Mouse (Mus musculus) neural tube, embryonic 13.5 days (tissue): ENCODE results near the gene Frmd4b. TPM values are rescaled to one million over a fixed set of nuclear protein-coding genes. Genes with fewer than 3 reads are reported as not detected.

ENCODE experiments used
- ATAC-seq: fragments of 200-750 bp; cut with Nextera tagmentation; 2 replicates; pipeline ENCODE4 v1.8.0; 2017; ENCODE audit warnings: low read depth, mild to moderate bottlenecking, moderate TSS enrichment, moderate library complexity
- H3K27ac ChIP-seq: fragments of 300-500 bp; sonication (generic); replicated peaks from 2 replicates; pipeline ENCODE4 v1.5.1; 2015; ENCODE audit warnings: moderate library complexity, mild to moderate bottlenecking, inconsistent platforms
- H3K27me3 ChIP-seq: fragments of 300-500 bp; sonication (generic); 2 replicates; pipeline ENCODE4 v1.6.1; 2015; ENCODE audit warnings: mild to moderate bottlenecking, inconsistent platforms
- H3K36me3 ChIP-seq: fragments of 300-500 bp; sonication (generic); 2 replicates; pipeline ENCODE4 v1.6.1; 2015; ENCODE audit warnings: mild to moderate bottlenecking, inconsistent platforms
- H3K4me1 ChIP-seq: fragments of 300-500 bp; sonication (generic); replicated peaks from 2 replicates; pipeline ENCODE4 v1.6.1; 2015; ENCODE audit warnings: inconsistent platforms
- H3K4me2 ChIP-seq: fragments of 300-500 bp; sonication (generic); 2 replicates; pipeline ENCODE4 v1.6.1; 2015; ENCODE audit warnings: inconsistent platforms, mild to moderate bottlenecking, moderate library complexity
- H3K4me3 ChIP-seq: fragments of 300-500 bp; sonication (generic); 2 replicates; pipeline ENCODE4 v1.5.1; 2015; ENCODE audit warnings: mild to moderate bottlenecking, inconsistent platforms
- H3K9ac ChIP-seq: fragments of 300-500 bp; sonication (generic); 2 replicates; pipeline ENCODE4 v1.6.1; 2015; ENCODE audit warnings: moderate library complexity, mild to moderate bottlenecking, inconsistent platforms
- H3K9me3 ChIP-seq: fragments of 300-500 bp; sonication (generic); 2 replicates; pipeline ENCODE4 v1.6.1; 2016; ENCODE audit warnings: inconsistent platforms
- WGBS: fragments of 180-500 bp; shearing (Covaris S2); methylation state at CpG from one replicate; pipeline ENCODE4 v1.1.7; 2015; 5-methylcytosine and 5-hydroxymethylcytosine counted together
- polyA plus RNA-seq: library from polyadenylated mRNA; unstranded; fragments of >200 nt; fragmentation: Nextera tagmentation; extraction: Ambion mirVana; gene quantifications from 2 replicates; pipeline ENCODE4 v1.2.1, GENCODE M21; 2015

Gene Frmd4b
- polyA plus RNA-seq, 1 experiment from 2014 or later = 30.9 TPM

GRCm38 (mm10) chr6:97488280-97488679 is 129.1 kb downstream of the Frmd4b start:
- Histone ChIP-seq H3K9me3 (no peaks in the 10 kb centered on the region), H3K27ac (no peak overlapping the region), H3K4me1 (peaks cover 43% of the 10 kb centered on the region), H3K36me3 (no peaks in the 10 kb centered on the region), H3K9ac (peak overlapping the region; percentile 73; the same call in 1 of the 2 replicates), H3K27me3 (0 out of 2 replicates have a peak, but pooled peaks cover 4% of the 10 kb centered on the region), H3K4me3 (0 out of 2 replicates have a peak overlapping the region, but pooled peaks have one; percentile 48), H3K4me2 (peak overlapping the region; percentile 96)
- WGBS = 21% methylated on average over 8 of the region's 8 CpGs
- ATAC-seq = no peak

GRCm38 (mm10) chr6:97487535-97488081 is 129.7 kb downstream of the Frmd4b start:
- H3K9me3 ChIP-seq = no peaks in the 10 kb centered on the region
- peak overlapping the region; percentile 48 for H3K4me3 ChIP-seq
- no peak overlapping the region for H3K27ac ChIP-seq
- WGBS = 2% methylated on average over 40 of the region's 40 CpGs
- no peaks in the 10 kb centered on the region for H3K36me3 ChIP-seq
- ATAC-seq = peak; percentile 77
- H3K4me1 ChIP-seq = peaks cover 43% of the 10 kb centered on the region
- H3K27me3 ChIP-seq = 0 out of 2 replicates have a peak, but pooled peaks cover 4% of the 10 kb centered on the region
- peak overlapping the region; percentile 73 for H3K9ac ChIP-seq
- peak overlapping the region; percentile 96 for H3K4me2 ChIP-seq

- ATAC-seq = no peak
- Histone ChIP-seq H3K27ac (no peak overlapping the region), H3K9me3 (no peaks in the 10 kb centered on the region), H3K4me3 (peak overlapping the region; percentile 48), H3K4me1 (peaks cover 43% of the 10 kb centered on the region), H3K27me3 (0 out of 2 replicates have a peak, but pooled peaks cover 4% of the 10 kb centered on the region), H3K9ac (peak overlapping the region; percentile 73; the same call in 1 of the 2 replicates), H3K4me2 (peak overlapping the region; percentile 96), H3K36me3 (no peaks in the 10 kb centered on the region)
- WGBS = 26% methylated on average over 11 of the region's 11 CpGs
Observed at GRCm38 (mm10) chr6:97486813-97487361, 130.5 kb downstream of the Frmd4b start.

GRCm38 (mm10) chr6:97485886-97486386 is 131.4 kb downstream of the Frmd4b start:
- H3K27ac ChIP-seq = no peak overlapping the region

GRCm38 (mm10) chr6:97481912-97482311 is 135.4 kb downstream of the Frmd4b start:
- Histone ChIP-seq H3K27me3 (no peaks in the 10 kb centered on the region), H3K27ac (no peak overlapping the region), H3K9me3 (no peaks in the 10 kb centered on the region), H3K4me2 (no peak overlapping the region), H3K4me1 (peaks cover 31% of the 10 kb centered on the region), H3K36me3 (no peaks in the 10 kb centered on the region), H3K4me3 (no peak overlapping the region), H3K9ac (no peak overlapping the region)
- WGBS = 82% methylated on average over 6 of the region's 6 CpGs
- ATAC-seq = no peak

More at GRCm38 (mm10) chr6:97485886-97486386, 131.4 kb downstream of the Frmd4b start:
- 0 out of 2 replicates have a peak, but pooled peaks cover 4% of the 10 kb centered on the region for H3K27me3 ChIP-seq
- no peak overlapping the region for H3K4me3 ChIP-seq
- 0 out of 2 replicates have a peak overlapping the region, but pooled peaks have one; percentile 96 for H3K4me2 ChIP-seq
- no peak for ATAC-seq
- WGBS = 37% methylated on average over 11 of the region's 11 CpGs
- H3K4me1 ChIP-seq = peaks cover 43% of the 10 kb centered on the region
- 0 out of 2 replicates have a peak overlapping the region, but pooled peaks have one; percentile 2 for H3K9ac ChIP-seq
- H3K9me3 ChIP-seq = no peaks in the 10 kb centered on the region
- H3K36me3 ChIP-seq = no peaks in the 10 kb centered on the region

- no peak overlapping the region for H3K27ac ChIP-seq
Observed at GRCm38 (mm10) chr6:97478981-97479860, 138.1 kb downstream of the Frmd4b start.

GRCm38 (mm10) chr6:97473672-97474071 is 143.7 kb downstream of the Frmd4b start:
- ATAC-seq = no peak
- Histone ChIP-seq H3K9ac (no peak overlapping the region), H3K4me3 (no peak overlapping the region), H3K4me1 (no peaks in the 10 kb centered on the region; the same call in 1 of the 2 replicates), H3K4me2 (no peak overlapping the region), H3K36me3 (no peaks in the 10 kb centered on the region), H3K27ac (no peak overlapping the region), H3K9me3 (no peaks in the 10 kb centered on the region), H3K27me3 (no peaks in the 10 kb centered on the region)
- 98% methylated on average over 4 of the region's 4 CpGs for WGBS

More at GRCm38 (mm10) chr6:97478981-97479860, 138.1 kb downstream of the Frmd4b start:
- H3K9me3 ChIP-seq = no peaks in the 10 kb centered on the region
- no peak for ATAC-seq
- WGBS = 39% methylated on average over 19 of the region's 19 CpGs
- H3K4me3 ChIP-seq = no peak overlapping the region
- no peaks in the 10 kb centered on the region for H3K36me3 ChIP-seq
- H3K9ac ChIP-seq = no peak overlapping the region
- peaks cover 10% of the 10 kb centered on the region for H3K4me1 ChIP-seq
- H3K27me3 ChIP-seq = no peaks in the 10 kb centered on the region
- H3K4me2 ChIP-seq = no peak overlapping the region

GRCm38 (mm10) chr6:97472873-97473550 is 144.3 kb downstream of the Frmd4b start:
- Histone ChIP-seq H3K27me3 (no peaks in the 10 kb centered on the region), H3K36me3 (no peaks in the 10 kb centered on the region), H3K9me3 (no peaks in the 10 kb centered on the region), H3K4me2 (no peak overlapping the region), H3K27ac (no peak overlapping the region), H3K4me1 (no peaks in the 10 kb centered on the region; the same call in 1 of the 2 replicates), H3K4me3 (no peak overlapping the region), H3K9ac (no peak overlapping the region)
- no peak for ATAC-seq
- WGBS = 87% methylated on average over 4 of the region's 4 CpGs

GRCm38 (mm10) chr6:97463898-97464524 is 153.3 kb downstream of the Frmd4b start:
- Histone ChIP-seq H3K9me3 (no peaks in the 10 kb centered on the region), H3K4me1 (peaks cover 4% of the 10 kb centered on the region; the same call in 1 of the 2 replicates), H3K4me3 (no peak overlapping the region), H3K9ac (no peak overlapping the region), H3K27ac (no peak overlapping the region; the same call in 1 of the 2 replicates), H3K27me3 (no peaks in the 10 kb centered on the region), H3K36me3 (no peaks in the 10 kb centered on the region), H3K4me2 (no peak overlapping the region)
- WGBS = 64% methylated on average over 17 of the region's 17 CpGs
- no peak for ATAC-seq

GRCm38 (mm10) chr6:97462421-97462820 is 154.9 kb downstream of the Frmd4b start:
- no peak overlapping the region for H3K27ac ChIP-seq
- no peak overlapping the region for H3K4me3 ChIP-seq
- no peak overlapping the region for H3K9ac ChIP-seq
- no peak for ATAC-seq
- no peak overlapping the region for H3K4me2 ChIP-seq
- H3K27me3 ChIP-seq = no peaks in the 10 kb centered on the region
- no peaks in the 10 kb centered on the region for H3K9me3 ChIP-seq
- peaks cover 18% of the 10 kb centered on the region for H3K4me1 ChIP-seq
- H3K36me3 ChIP-seq = no peaks in the 10 kb centered on the region

GRCm38 (mm10) chr6:97459112-97459511 is 158.2 kb downstream of the Frmd4b start:
- no peak for ATAC-seq

More at GRCm38 (mm10) chr6:97459112-97459511, 158.2 kb downstream of the Frmd4b start:
- H3K9ac ChIP-seq = no peak overlapping the region
- H3K27me3 ChIP-seq = no peaks in the 10 kb centered on the region
- WGBS = 67% methylated on average over 7 of the region's 7 CpGs
- H3K27ac ChIP-seq = peak overlapping the region; percentile 61
- H3K4me1 ChIP-seq = peaks cover 28% of the 10 kb centered on the region
- no peak overlapping the region for H3K4me3 ChIP-seq
- H3K36me3 ChIP-seq = no peaks in the 10 kb centered on the region
- H3K9me3 ChIP-seq = no peaks in the 10 kb centered on the region
- no peak overlapping the region for H3K4me2 ChIP-seq
